Mouse (Mus musculus) heart, adult 2 months (tissue): Measurements from ENCODE around the gene Fam213b.

Experiments
- CTCF ChIP-seq: fragments of 200-600 bp; IDR thresholded peaks from 2 replicates; pipeline ENCODE4 v1.8.1; 2022; ENCODE audit warnings: antibody characterized with exemption, mild to moderate bottlenecking, moderate library complexity
- EP300 ChIP-seq: fragments of 200-500 bp; IDR thresholded peaks from 2 replicates; pipeline ENCODE4 v1.6.1; 2011; ENCODE audit warnings: low read depth, low read length, control low read depth; ENCODE audit not compliant: insufficient read depth
- POLR2A ChIP-seq: fragments of 200-500 bp; IDR thresholded peaks from 2 replicates; pipeline ENCODE4 v1.6.1; 2011; ENCODE audit warnings: mild to moderate bottlenecking, low read depth, low read length, control low read depth; ENCODE audit not compliant: insufficient read depth

- TF ChIP-seq CTCF (no peak), EP300 (no peak), POLR2A (no peak)
These were observed 38.8 kb upstream of the Fam213b start for GRCm38 (mm10) chr4:154937746-154938145.
